Mouse (Mus musculus) cortical plate, adult 2 months (tissue): ENCODE measurements at regions not wholly inside any gene's neighbourhood (a gene's known extent, or its start where the extent isn't known, plus 50 kb on each side); places are given as distances from the start of the nearest gene placed in this dataset.

Source experiments
- H3K27ac ChIP-seq: fragments of 200-500 bp; 2 replicates; pipeline ENCODE4 v1.5.1; 2012; ENCODE audit warnings: low read length, control low read depth, inconsistent platforms; ENCODE audit not compliant: insufficient read depth
- H3K4me1 ChIP-seq: fragments of 200-500 bp; 2 replicates; pipeline ENCODE4 v1.6.1; 2011; ENCODE audit warnings: low read length; ENCODE audit not compliant: control insufficient read depth, insufficient read depth
- H3K4me3 ChIP-seq: fragments of 200-500 bp; 2 replicates; pipeline ENCODE4 v1.5.1; 2011; ENCODE audit warnings: mild to moderate bottlenecking, low read length, control low read depth; ENCODE audit not compliant: insufficient read depth
- CTCF ChIP-seq: fragments of 200-500 bp; IDR thresholded peaks from 2 replicates; pipeline ENCODE4 v1.5.1; 2011; ENCODE audit warnings: mild to moderate bottlenecking, control low read depth, low read length; ENCODE audit not compliant: insufficient read depth; ENCODE audit errors: extremely low read depth
- POLR2A ChIP-seq: fragments of 200-500 bp; IDR thresholded peaks from 2 replicates; pipeline ENCODE4 v1.6.1; 2011; ENCODE audit warnings: mild to moderate bottlenecking, low read length, control low read depth; ENCODE audit not compliant: insufficient read depth; ENCODE audit errors: extremely low read depth

DNA sequence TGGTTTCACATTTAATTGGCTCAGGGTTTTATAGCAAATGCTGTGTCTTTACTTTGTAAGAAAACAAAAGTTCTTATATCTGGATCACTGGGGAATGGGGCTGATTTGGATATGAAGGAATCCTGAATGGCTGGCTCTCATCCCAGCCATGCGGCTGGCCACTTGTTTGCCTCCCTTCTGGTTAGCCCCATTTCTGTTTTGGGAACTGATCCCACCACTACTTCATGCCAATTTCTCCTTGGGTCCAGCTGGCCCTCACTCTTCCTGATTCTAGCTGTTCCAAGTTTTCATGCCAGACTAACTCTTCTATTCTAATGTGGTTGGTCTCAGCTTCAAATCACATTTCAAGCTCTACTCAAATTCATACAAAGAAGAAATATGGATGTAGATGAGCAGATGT lies 5319.6 kb downstream of the 9330182O14Rik start:
- no peak overlapping the region for H3K4me3 ChIP-seq
- no peak overlapping the region for H3K27ac ChIP-seq
- H3K4me1 ChIP-seq, result no peaks in the 10 kb centered on the region
- TF ChIP-seq CTCF, result no peak
- TF ChIP-seq POLR2A, result no peak

DNA sequence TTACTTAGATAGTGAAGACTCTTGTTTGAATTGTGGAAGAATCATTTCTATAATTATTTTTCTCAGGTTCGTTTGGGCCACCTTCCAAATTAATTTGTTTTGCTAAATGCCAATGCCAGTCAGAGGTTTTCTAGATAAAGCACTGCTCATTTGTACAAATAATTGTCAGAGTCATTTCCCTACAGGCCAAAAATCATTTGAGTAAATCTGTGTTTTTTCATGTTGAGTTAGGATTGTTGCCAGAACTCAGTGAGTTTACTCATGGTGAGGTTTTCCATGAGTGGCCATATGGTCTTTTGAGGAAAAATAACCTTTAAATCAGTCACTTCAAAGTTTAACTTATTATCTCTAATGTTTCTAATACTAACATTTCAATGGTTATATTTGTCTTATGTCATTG lies 5336.3 kb downstream of the 9330182O14Rik start:
- Histone ChIP-seq H3K4me1 (no peaks in the 10 kb centered on the region), H3K27ac (no peak overlapping the region), H3K4me3 (no peak overlapping the region)
- no peak for TF ChIP-seq POLR2A
- no peak for TF ChIP-seq CTCF

- H3K27ac ChIP-seq, result no peak overlapping the region
- H3K4me1 ChIP-seq, result no peaks in the 10 kb centered on the region
- TF ChIP-seq POLR2A (no peak), CTCF (no peak)
- no peak overlapping the region for H3K4me3 ChIP-seq
Measured at GRCm38 (mm10) chr15:45473191-45473590, 5339.0 kb downstream of the 9330182O14Rik start.

- TF ChIP-seq CTCF, result peak; percentile 14; the same call in 1 of the 2 replicates
- TF ChIP-seq POLR2A, result no peak
- Histone ChIP-seq H3K27ac (no peak overlapping the region), H3K4me3 (no peak overlapping the region), H3K4me1 (no peaks in the 10 kb centered on the region)
Measured at GRCm38 (mm10) chr15:45510271-45510670, 5376.1 kb downstream of the 9330182O14Rik start.
